Mouse (Mus musculus) olfactory bulb, adult 2 months (tissue): ENCODE measurements at regions not wholly inside any gene's neighbourhood (a gene's known extent, or its start where the extent isn't known, plus 50 kb on each side); places are given as distances from the start of the nearest gene placed in this dataset.

Experiments
- CTCF ChIP-seq: fragments of 200-500 bp; IDR thresholded peaks from 2 replicates; pipeline ENCODE4 v1.5.1; 2012; ENCODE audit warnings: low read depth, mild to moderate bottlenecking, low read length, moderate library complexity; ENCODE audit not compliant: insufficient read depth
- POLR2A ChIP-seq: fragments of 200-500 bp; IDR thresholded peaks from 2 replicates; pipeline ENCODE4 v1.6.1; 2012; ENCODE audit warnings: mild to moderate bottlenecking, low read depth, low read length, moderate library complexity; ENCODE audit not compliant: insufficient read depth

DNA sequence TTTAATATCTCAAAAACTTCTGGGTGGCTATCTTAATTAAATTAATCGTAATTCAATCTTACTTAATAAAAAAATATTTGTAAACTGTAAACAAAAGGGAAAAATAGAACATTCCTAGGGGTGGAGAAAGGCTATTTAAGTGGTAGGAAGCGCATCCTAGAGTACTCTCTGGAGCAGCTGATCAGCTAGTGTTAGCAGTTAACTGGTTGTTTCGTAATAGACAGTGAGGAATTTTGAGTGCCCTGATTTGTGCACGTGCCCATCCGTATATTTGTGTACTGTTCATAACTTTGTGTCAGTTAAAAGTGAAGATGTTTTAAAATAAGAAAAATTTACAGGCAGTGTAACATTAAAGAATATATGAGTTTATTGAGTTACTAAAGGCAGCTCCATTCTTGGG is 69.9 kb downstream of the Atoh1 start:
- no peak for TF ChIP-seq POLR2A
- TF ChIP-seq CTCF: no peak
